Mouse (Mus musculus) liver, embryonic 13.5 days (tissue): ENCODE data around the gene Olfml2b. TPM values are rescaled to one million over a fixed set of nuclear protein-coding genes. Genes with fewer than 3 reads are reported as not detected.

Experiments
- ATAC-seq: fragments of 200-750 bp; cut with Nextera tagmentation; 2 replicates; pipeline ENCODE4 v1.8.0; 2017; ENCODE audit warnings: low read depth, mild to moderate bottlenecking, moderate number of reproducible peaks, moderate library complexity
- DNase-seq: peaks from one replicate; pipeline ENCODE4 v3.0.0; 2022
- H3K27ac ChIP-seq: fragments of 300-500 bp; sonication (generic); 2 replicates; pipeline ENCODE4 v1.5.1; 2015; ENCODE audit warnings: moderate library complexity, mild to moderate bottlenecking, inconsistent platforms
- H3K27me3 ChIP-seq: fragments of 300-500 bp; sonication (generic); 2 replicates; pipeline ENCODE4 v1.6.1; 2015; ENCODE audit warnings: mild to moderate bottlenecking, inconsistent platforms
- H3K36me3 ChIP-seq: fragments of 300-500 bp; sonication (generic); 2 replicates; pipeline ENCODE4 v1.6.1; 2015; ENCODE audit warnings: mild to moderate bottlenecking, inconsistent platforms
- H3K4me1 ChIP-seq: fragments of 300-500 bp; sonication (generic); replicated peaks from 2 replicates; pipeline ENCODE4 v1.6.1; 2015; ENCODE audit warnings: inconsistent platforms
- H3K4me2 ChIP-seq: fragments of 300-500 bp; sonication (generic); 2 replicates; pipeline ENCODE4 v1.6.1; 2015; ENCODE audit warnings: inconsistent platforms, mild to moderate bottlenecking, moderate library complexity
- H3K4me3 ChIP-seq: fragments of 300-500 bp; sonication (generic); replicated peaks from 2 replicates; pipeline ENCODE4 v1.5.1; 2015; ENCODE audit warnings: mild to moderate bottlenecking, inconsistent platforms
- H3K9ac ChIP-seq: fragments of 300-500 bp; sonication (generic); 2 replicates; pipeline ENCODE4 v1.6.1; 2015; ENCODE audit warnings: mild to moderate bottlenecking, inconsistent platforms
- H3K9me3 ChIP-seq: fragments of 300-500 bp; sonication (generic); replicated peaks from 2 replicates; pipeline ENCODE4 v1.6.1; 2016; ENCODE audit warnings: inconsistent platforms
- WGBS: fragments of 180-500 bp; shearing (Covaris S2); methylation state at CpG from one replicate; pipeline ENCODE4 v1.1.7; 2015; ENCODE audit not compliant: insufficient replicate concordance; 5-methylcytosine and 5-hydroxymethylcytosine counted together
- polyA plus RNA-seq: library from polyadenylated mRNA; unstranded; fragments of >200 nt; fragmentation: Nextera tagmentation; extraction: Ambion mirVana; gene quantifications from 2 replicates; pipeline ENCODE4 v1.2.1, GENCODE M21; 2015

The Olfml2b gene
- polyA plus RNA-seq, 1 experiment from 2014 or later: 1.3 TPM

GRCm38 (mm10) chr1:170697771-170698356, 53.5 kb downstream of the Olfml2b start:
- H3K4me3 ChIP-seq: no peak overlapping the region
- ATAC-seq (no peak), DNase-seq (no peak)
- no peaks in the 10 kb centered on the region for H3K27me3 ChIP-seq
- H3K36me3 ChIP-seq: no peaks in the 10 kb centered on the region
- no peak overlapping the region for H3K27ac ChIP-seq
- H3K9me3 ChIP-seq: no peaks in the 10 kb centered on the region
- H3K4me2 ChIP-seq: no peak overlapping the region
- H3K9ac ChIP-seq: no peak overlapping the region
- H3K4me1 ChIP-seq: 0 out of 2 replicates have a peak, but pooled peaks cover 3% of the 10 kb centered on the region
- 71% methylated on average over 7 of the region's 7 CpGs for WGBS

- WGBS: 58% methylated on average over 3 of the region's 3 CpGs
- no peak for ATAC-seq
- DNase-seq: no peak
- Histone ChIP-seq H3K9me3 (no peaks in the 10 kb centered on the region), H3K4me2 (no peak overlapping the region), H3K27ac (no peak overlapping the region), H3K27me3 (no peaks in the 10 kb centered on the region), H3K4me1 (0 out of 2 replicates have a peak, but pooled peaks cover 3% of the 10 kb centered on the region), H3K9ac (no peak overlapping the region), H3K4me3 (no peak overlapping the region), H3K36me3 (no peaks in the 10 kb centered on the region)
These were observed 54.4 kb downstream of the Olfml2b start for GRCm38 (mm10) chr1:170698771-170699170.

GRCm38 (mm10) chr1:170699553-170699952, 55.2 kb downstream of the Olfml2b start:
- WGBS: 74% methylated on average over 9 of the region's 9 CpGs

GRCm38 (mm10) chr1:170700496-170701027, 56.2 kb downstream of the Olfml2b start:
- no peaks in the 10 kb centered on the region for H3K27me3 ChIP-seq
- H3K9ac ChIP-seq: no peak overlapping the region
- no peak overlapping the region for H3K4me2 ChIP-seq
- no peak for ATAC-seq
- H3K4me1 ChIP-seq: no peaks in the 10 kb centered on the region
- H3K9me3 ChIP-seq: no peaks in the 10 kb centered on the region
- no peak overlapping the region for H3K4me3 ChIP-seq
- no peaks in the 10 kb centered on the region for H3K36me3 ChIP-seq
- H3K27ac ChIP-seq: no peak overlapping the region
- DNase-seq: no peak
- whole genome bisulfite sequencing: 80% methylated on average over 3 of the region's 3 CpGs

More at GRCm38 (mm10) chr1:170699553-170699952, 55.2 kb downstream of the Olfml2b start:
- no peaks in the 10 kb centered on the region for H3K27me3 ChIP-seq
- no peak overlapping the region for H3K4me3 ChIP-seq
- H3K4me1 ChIP-seq: 0 out of 2 replicates have a peak, but pooled peaks cover 3% of the 10 kb centered on the region
- H3K4me2 ChIP-seq: no peak overlapping the region
- DNase-seq (no peak), ATAC-seq (no peak)
- H3K9me3 ChIP-seq: no peaks in the 10 kb centered on the region
- H3K36me3 ChIP-seq: no peaks in the 10 kb centered on the region
- no peak overlapping the region for H3K27ac ChIP-seq
- no peak overlapping the region for H3K9ac ChIP-seq

GRCm38 (mm10) chr1:170701178-170701577, 56.8 kb downstream of the Olfml2b start:
- Histone ChIP-seq H3K36me3 (no peaks in the 10 kb centered on the region), H3K27ac (no peak overlapping the region), H3K4me3 (no peak overlapping the region), H3K4me2 (no peak overlapping the region), H3K9ac (no peak overlapping the region), H3K27me3 (no peaks in the 10 kb centered on the region), H3K4me1 (no peaks in the 10 kb centered on the region), H3K9me3 (no peaks in the 10 kb centered on the region)
- 71% methylated on average over 3 of the region's 3 CpGs for WGBS
- DNase-seq (no peak), ATAC-seq (no peak)

- no peak for ATAC-seq
- H3K9me3 ChIP-seq: no peaks in the 10 kb centered on the region
- no peak overlapping the region for H3K4me3 ChIP-seq
- no peaks in the 10 kb centered on the region for H3K27me3 ChIP-seq
- no peak for DNase-seq
- no peak overlapping the region for H3K4me2 ChIP-seq
- WGBS: 64% methylated on average over 8 of the region's 8 CpGs
- H3K27ac ChIP-seq: no peak overlapping the region
- no peak overlapping the region for H3K9ac ChIP-seq
- H3K36me3 ChIP-seq: no peaks in the 10 kb centered on the region
- no peaks in the 10 kb centered on the region for H3K4me1 ChIP-seq
These were observed 57.2 kb downstream of the Olfml2b start for GRCm38 (mm10) chr1:170701582-170701981.

GRCm38 (mm10) chr1:170702263-170702662, 57.9 kb downstream of the Olfml2b start:
- Histone ChIP-seq H3K9me3 (no peaks in the 10 kb centered on the region), H3K27me3 (no peaks in the 10 kb centered on the region), H3K27ac (no peak overlapping the region), H3K4me1 (no peaks in the 10 kb centered on the region), H3K4me2 (no peak overlapping the region), H3K4me3 (no peak overlapping the region), H3K9ac (no peak overlapping the region), H3K36me3 (no peaks in the 10 kb centered on the region)
- ATAC-seq (no peak), DNase-seq (no peak)
- WGBS: 59% methylated on average over 2 of the region's 2 CpGs

- Histone ChIP-seq H3K4me1 (no peaks in the 10 kb centered on the region), H3K4me3 (no peak overlapping the region), H3K27ac (no peak overlapping the region), H3K27me3 (no peaks in the 10 kb centered on the region), H3K4me2 (no peak overlapping the region), H3K36me3 (peaks cover 5% of the 10 kb centered on the region), H3K9ac (no peak overlapping the region), H3K9me3 (no peaks in the 10 kb centered on the region)
- DNase-seq: no peak
- ATAC-seq: no peak
- 61% methylated on average over 6 of the region's 6 CpGs for WGBS
These were observed 58.6 kb downstream of the Olfml2b start for GRCm38 (mm10) chr1:170702958-170703357.

GRCm38 (mm10) chr1:170704103-170704502, 59.8 kb downstream of the Olfml2b start:
- DNase-seq (no peak), ATAC-seq (no peak)
- no peak overlapping the region for H3K9ac ChIP-seq
- no peaks in the 10 kb centered on the region for H3K9me3 ChIP-seq
- no peaks in the 10 kb centered on the region for H3K27me3 ChIP-seq
- no peak overlapping the region for H3K27ac ChIP-seq
- no peak overlapping the region for H3K4me2 ChIP-seq
- 79% methylated on average over 6 of the region's 6 CpGs for WGBS
- H3K4me1 ChIP-seq: no peaks in the 10 kb centered on the region
- H3K4me3 ChIP-seq: no peak overlapping the region
- H3K36me3 ChIP-seq: peaks cover 10% of the 10 kb centered on the region

GRCm38 (mm10) chr1:170704911-170705594, 60.7 kb downstream of the Olfml2b start:
- 73% methylated on average over 4 of the region's 4 CpGs for WGBS
- H3K27ac ChIP-seq: no peak overlapping the region
- no peak overlapping the region for H3K4me3 ChIP-seq
- H3K9ac ChIP-seq: no peak overlapping the region
- peaks cover 6% of the 10 kb centered on the region for H3K4me1 ChIP-seq
- ATAC-seq: no peak
- H3K9me3 ChIP-seq: no peaks in the 10 kb centered on the region
- no peak overlapping the region for H3K4me2 ChIP-seq
- DNase-seq: no peak
- peaks cover 14% of the 10 kb centered on the region for H3K36me3 ChIP-seq
- H3K27me3 ChIP-seq: no peaks in the 10 kb centered on the region

- Histone ChIP-seq H3K27me3 (no peaks in the 10 kb centered on the region), H3K9ac (no peak overlapping the region), H3K27ac (no peak overlapping the region), H3K36me3 (peaks cover 14% of the 10 kb centered on the region), H3K4me1 (peaks cover 10% of the 10 kb centered on the region), H3K4me2 (no peak overlapping the region), H3K9me3 (no peaks in the 10 kb centered on the region), H3K4me3 (no peak overlapping the region)
- ATAC-seq: no peak
- DNase-seq: no peak
- WGBS: 59% methylated on average over 4 of the region's 4 CpGs
These were observed 61.7 kb downstream of the Olfml2b start for GRCm38 (mm10) chr1:170706046-170706445.

- no peaks in the 10 kb centered on the region for H3K9me3 ChIP-seq
- no peak overlapping the region for H3K27ac ChIP-seq
- WGBS: 29% methylated on average over 3 of the region's 3 CpGs
- no peak overlapping the region for H3K9ac ChIP-seq
- no peak overlapping the region for H3K4me3 ChIP-seq
- H3K4me2 ChIP-seq: no peak overlapping the region
- H3K4me1 ChIP-seq: peaks cover 10% of the 10 kb centered on the region
- H3K36me3 ChIP-seq: peaks cover 14% of the 10 kb centered on the region
- ATAC-seq: no peak
- DNase-seq: no peak
- no peaks in the 10 kb centered on the region for H3K27me3 ChIP-seq
These were observed 64.7 kb downstream of the Olfml2b start for GRCm38 (mm10) chr1:170709034-170709433.
